Mouse (Mus musculus): ENCODE results near the gene Rogdi. TPM values are rescaled to one million over a fixed set of nuclear protein-coding genes. Genes with fewer than 3 reads are reported as not detected.

Gene Rogdi
- 100 to 1,000 TPM; 112 to 123 TPM for total RNA-seq (2023)

GRCm38 (mm10) chr16:5013054-5013838 lies at the start of gene Rogdi:
TSS of gene Rogdi (minus strand) at chr16:5013553.

GRCm38 (mm10) chr16:5049774-5050234 lies 36.5 kb upstream of the Rogdi start, which contains the start of the genes Glyr1 and Ubn1:
TSS of gene Glyr1 (minus strand) at chr16:5049863.
TSS of gene Ubn1 (plus strand) at chr16:5050057.

GRCm38 (mm10) chr16:5007067-5007466 lies 6.3 kb downstream of the Rogdi start, which contains the start of gene Smim22:
TSS of gene Smim22 (plus strand) at chr16:5007288.

GRCm38 (mm10) chr16:4997553-4997952 lies 15.8 kb downstream of the Rogdi start, which contains the start of gene Sept12:
TSS of gene Sept12 (minus strand) at chr16:4997852.

GRCm38 (mm10) chr16:4963797-4964709 lies 49.3 kb downstream of the Rogdi start, which contains the start of gene Anks3:
TSS of gene Anks3 (minus strand) at chr16:4964205.

Other genes starting within 250 kb of the Rogdi start
- gene Cdip1, start 223.3 kb downstream of the Rogdi start, total RNA-seq (2023) = 10 to 100 TPM; 57.1 to 65.3 TPM
- gene 4930562C15Rik, start 178.1 kb downstream of the Rogdi start, total RNA-seq (2023) = not detected
- gene Ubald1, start 133.2 kb downstream of the Rogdi start, total RNA-seq (2023) = 100 to 1,000 TPM; 161 to 185 TPM
- gene Mgrn1, start 127.3 kb downstream of the Rogdi start, total RNA-seq (2023) = 100 to 1,000 TPM; 161 to 170 TPM
- 10 to 100 TPM; 48.0 to 66.5 TPM for gene Nudt16l1, start 74.8 kb downstream of the Rogdi start, total RNA-seq (2023)
- gene Anks3, start 49.3 kb downstream of the Rogdi start, total RNA-seq (2023) = 10 to 100 TPM; 97.4 to 99.5 TPM
- gene Sept12, start 15.7 kb downstream of the Rogdi start, total RNA-seq (2023) = not detected
- gene Smim22, start 6.3 kb downstream of the Rogdi start, total RNA-seq (2023) = not detected
- gene Glyr1, start 36.3 kb upstream of the Rogdi start, total RNA-seq (2023) = 100 to 1,000 TPM; 147 to 159 TPM
- gene Ubn1, start 36.5 kb upstream of the Rogdi start, total RNA-seq (2023) = 10 to 100 TPM; 77.1 to 82.6 TPM
- 1 to 10 TPM; 7.5 to 7.9 TPM for gene Ppl, start 118.9 kb upstream of the Rogdi start, total RNA-seq (2023)
- gene Sec14l5, start 133.6 kb upstream of the Rogdi start, total RNA-seq (2023) = under 1 TPM; 0.09 to 0.24 TPM
- gene Nagpa, start 190.5 kb upstream of the Rogdi start, total RNA-seq (2023) = 10 to 100 TPM; 30.2 to 40.0 TPM
- gene AU021092, start 208.7 kb upstream of the Rogdi start, total RNA-seq (2023) = not detected
- 10 to 100 TPM; 40.5 to 43.1 TPM for gene Alg1, start 220.1 kb upstream of the Rogdi start, total RNA-seq (2023)
- 10 to 100 TPM; 16.8 to 23.3 TPM for gene Eef2kmt, start 242.4 kb upstream of the Rogdi start, total RNA-seq (2023)